Mouse (Mus musculus) midbrain, embryonic 14.5 days (tissue): ENCODE data around the gene Ak4. TPM values are rescaled to one million over a fixed set of nuclear protein-coding genes. Genes with fewer than 3 reads are reported as not detected.

Experiments used
- ATAC-seq: fragments of 200-750 bp; cut with Nextera tagmentation; 2 replicates; pipeline ENCODE4 v1.8.0; 2017; ENCODE audit warnings: moderate number of reproducible peaks, moderate library complexity; ENCODE audit not compliant: low FRiP score, low TSS enrichment
- DNase-seq: peaks from one replicate; pipeline ENCODE4 v3.0.0-alpha.2; 2015
- H3K27ac ChIP-seq: fragments of 300-500 bp; sonication (generic); replicated peaks from 2 replicates; pipeline ENCODE4 v1.5.1; 2014; ENCODE audit warnings: mild to moderate bottlenecking, low read depth, low read length, moderate library complexity
- H3K27me3 ChIP-seq: fragments of 300-500 bp; sonication (generic); 2 replicates; pipeline ENCODE4 v1.6.1; 2014; ENCODE audit warnings: low read length, control low read depth, mixed read lengths; ENCODE audit not compliant: control insufficient read depth, insufficient read depth
- H3K36me3 ChIP-seq: fragments of 300-500 bp; sonication (generic); 2 replicates; pipeline ENCODE4 v1.6.1; 2014; ENCODE audit warnings: low read length, control low read depth; ENCODE audit not compliant: control insufficient read depth, insufficient read depth
- H3K4me1 ChIP-seq: fragments of 300-500 bp; sonication (generic); 2 replicates; pipeline ENCODE4 v1.6.1; 2014; ENCODE audit warnings: mild to moderate bottlenecking, antibody characterized with exemption, low read length, control low read depth; ENCODE audit not compliant: control insufficient read depth, insufficient read depth
- H3K4me2 ChIP-seq: fragments of 300-500 bp; sonication (generic); 2 replicates; pipeline ENCODE4 v1.6.1; 2014; ENCODE audit warnings: mild to moderate bottlenecking, low read length, moderate library complexity
- H3K4me3 ChIP-seq: fragments of 300-500 bp; sonication (generic); replicated peaks from 2 replicates; pipeline ENCODE4 v1.5.1; 2014; ENCODE audit warnings: low read depth, low read length
- H3K9ac ChIP-seq: fragments of 300-500 bp; sonication (generic); replicated peaks from 2 replicates; pipeline ENCODE4 v1.6.1; 2014; ENCODE audit warnings: mild to moderate bottlenecking, low read length, moderate library complexity
- H3K9me3 ChIP-seq: fragments of 300-500 bp; sonication (generic); 2 replicates; pipeline ENCODE4 v1.6.1; 2016; ENCODE audit warnings: low read length, control low read depth, mixed read lengths; ENCODE audit not compliant: control insufficient read depth
- WGBS: fragments of 180-500 bp; shearing (Covaris S2); extraction: QIAGEN DNeasy Blood & Tissue Kit; methylation state at CpG from one replicate; pipeline ENCODE4 v1.1.7; 2014; 5-methylcytosine and 5-hydroxymethylcytosine counted together
- polyA plus RNA-seq: library from polyadenylated mRNA; unstranded; fragments of >200 nt; fragmentation: Nextera tagmentation; extraction: Ambion mirVana; gene quantifications from 2 replicates; pipeline ENCODE4 v1.2.1, GENCODE M21; 2014

Ak4 gene
- polyA plus RNA-seq = 3.9 and 4.3 TPM in 2 replicates

GRCm38 (mm10) chr4:101419151-101419910 is at the start of gene Ak4:
Gene Ak4, plus strand, starts transcription at chr4:101419277.
- Histone ChIP-seq H3K36me3 (no peaks in the 10 kb centered on the region), H3K27me3 (0 out of 2 replicates have a peak, but pooled peaks cover 5% of the 10 kb centered on the region), H3K9ac (peak within 1 kb of the TSS; percentile 70), H3K4me3 (peak within 1 kb of the TSS; percentile 67), H3K27ac (no peak within 1 kb of the TSS), H3K4me1 (no peaks in the 10 kb centered on the region), H3K4me2 (peak within 1 kb of the TSS; percentile 100), H3K9me3 (no peaks in the 10 kb centered on the region)
- WGBS = 2% methylated on average over 67 of the region's 74 CpGs
- ATAC-seq (peak; percentile 77), DNase-seq (peak; percentile 73)

GRCm38 (mm10) chr4:101369738-101370275 is 49.3 kb upstream of the Ak4 start:
- Histone ChIP-seq H3K4me3 (no peak overlapping the region), H3K9ac (no peak overlapping the region), H3K4me1 (no peaks in the 10 kb centered on the region), H3K9me3 (no peaks in the 10 kb centered on the region), H3K27me3 (no peaks in the 10 kb centered on the region), H3K36me3 (no peaks in the 10 kb centered on the region), H3K27ac (no peak overlapping the region), H3K4me2 (no peak overlapping the region)
- 73% methylated on average over 4 of the region's 4 CpGs for WGBS
- DNase-seq = no peak
- no peak for ATAC-seq

GRCm38 (mm10) chr4:101372283-101372682 is 46.8 kb upstream of the Ak4 start:
- Histone ChIP-seq H3K36me3 (no peaks in the 10 kb centered on the region), H3K4me1 (no peaks in the 10 kb centered on the region), H3K4me3 (no peak overlapping the region), H3K27ac (no peak overlapping the region), H3K9me3 (no peaks in the 10 kb centered on the region), H3K9ac (no peak overlapping the region), H3K4me2 (no peak overlapping the region), H3K27me3 (no peaks in the 10 kb centered on the region)
- ATAC-seq (no peak), DNase-seq (no peak)
- 72% methylated on average over 2 of the region's 2 CpGs for WGBS

GRCm38 (mm10) chr4:101372751-101373150 is 46.3 kb upstream of the Ak4 start:
- Histone ChIP-seq H3K4me1 (no peaks in the 10 kb centered on the region), H3K27me3 (no peaks in the 10 kb centered on the region), H3K4me2 (no peak overlapping the region), H3K4me3 (no peak overlapping the region), H3K9ac (no peak overlapping the region), H3K36me3 (no peaks in the 10 kb centered on the region), H3K27ac (no peak overlapping the region), H3K9me3 (no peaks in the 10 kb centered on the region)
- WGBS = 96% methylated on average over 6 of the region's 6 CpGs
- ATAC-seq = no peak
- no peak for DNase-seq

GRCm38 (mm10) chr4:101374104-101374503 is 45.0 kb upstream of the Ak4 start:
- DNase-seq (no peak), ATAC-seq (no peak)
- Histone ChIP-seq H3K4me2 (no peak overlapping the region), H3K27ac (no peak overlapping the region), H3K9me3 (no peaks in the 10 kb centered on the region), H3K4me1 (0 out of 2 replicates have a peak, but pooled peaks cover 4% of the 10 kb centered on the region), H3K9ac (no peak overlapping the region), H3K27me3 (no peaks in the 10 kb centered on the region), H3K36me3 (no peaks in the 10 kb centered on the region), H3K4me3 (no peak overlapping the region)
- WGBS = 77% methylated on average over 8 of the region's 8 CpGs

- H3K4me2 ChIP-seq = no peak overlapping the region
- no peak for ATAC-seq
- no peak overlapping the region for H3K27ac ChIP-seq
- no peaks in the 10 kb centered on the region for H3K27me3 ChIP-seq
- no peaks in the 10 kb centered on the region for H3K9me3 ChIP-seq
- DNase-seq = no peak
- H3K36me3 ChIP-seq = no peaks in the 10 kb centered on the region
- 0 out of 2 replicates have a peak, but pooled peaks cover 4% of the 10 kb centered on the region for H3K4me1 ChIP-seq
- H3K9ac ChIP-seq = no peak overlapping the region
- no peak overlapping the region for H3K4me3 ChIP-seq
- 79% methylated on average over 4 of the region's 4 CpGs for WGBS
These were observed 42.2 kb upstream of the Ak4 start for GRCm38 (mm10) chr4:101376835-101377234.

GRCm38 (mm10) chr4:101378241-101378640 is 40.8 kb upstream of the Ak4 start:
- ATAC-seq (no peak), DNase-seq (no peak)
- Histone ChIP-seq H3K4me2 (no peak overlapping the region), H3K9ac (no peak overlapping the region), H3K27me3 (no peaks in the 10 kb centered on the region), H3K4me3 (no peak overlapping the region), H3K4me1 (0 out of 2 replicates have a peak, but pooled peaks cover 4% of the 10 kb centered on the region), H3K9me3 (no peaks in the 10 kb centered on the region), H3K36me3 (no peaks in the 10 kb centered on the region), H3K27ac (no peak overlapping the region)
- WGBS = 63% methylated on average over 4 of the region's 4 CpGs

- H3K4me2 ChIP-seq = no peak overlapping the region
- no peaks in the 10 kb centered on the region for H3K27me3 ChIP-seq
- ATAC-seq (no peak), DNase-seq (no peak)
- H3K4me3 ChIP-seq = no peak overlapping the region
- H3K9ac ChIP-seq = no peak overlapping the region
- WGBS = 70% methylated on average over 4 of the region's 4 CpGs
- 0 out of 2 replicates have a peak overlapping the region, but pooled peaks have one; percentile 32 for H3K27ac ChIP-seq
- no peaks in the 10 kb centered on the region for H3K9me3 ChIP-seq
- H3K4me1 ChIP-seq = 0 out of 2 replicates have a peak, but pooled peaks cover 4% of the 10 kb centered on the region
- H3K36me3 ChIP-seq = no peaks in the 10 kb centered on the region
These were observed 40.3 kb upstream of the Ak4 start for GRCm38 (mm10) chr4:101378778-101379177.

GRCm38 (mm10) chr4:101385002-101385401 is 34.1 kb upstream of the Ak4 start:
- DNase-seq (peak; percentile 37), ATAC-seq (no peak)
- Histone ChIP-seq H3K27me3 (no peaks in the 10 kb centered on the region), H3K4me1 (no peaks in the 10 kb centered on the region), H3K4me3 (no peak overlapping the region), H3K9me3 (no peaks in the 10 kb centered on the region), H3K4me2 (no peak overlapping the region), H3K27ac (no peak overlapping the region), H3K36me3 (no peaks in the 10 kb centered on the region), H3K9ac (no peak overlapping the region)
- 57% methylated on average over 2 of the region's 2 CpGs for WGBS
